Mouse (Mus musculus) megakaryocyte, embryonic 14.5 days (primary cell): ENCODE measurements at regions not wholly inside any gene's neighbourhood (a gene's known extent, or its start where the extent isn't known, plus 50 kb on each side); places are given as distances from the start of the nearest gene placed in this dataset.

Experiments
- H3K27me3 ChIP-seq: replicated peaks from 2 replicates; pipeline ENCODE3; 2012; ENCODE audit warnings: inconsistent platforms
- H3K36me3 ChIP-seq: replicated peaks from 2 replicates; pipeline ENCODE3; 2012; ENCODE audit warnings: low read length, inconsistent platforms, mixed read lengths
- H3K4me1 ChIP-seq: 2 replicates; pipeline ENCODE4 v1.6.1; 2012; ENCODE audit warnings: inconsistent platforms
- H3K4me3 ChIP-seq: replicated peaks from 2 replicates; pipeline ENCODE3; 2012; ENCODE audit warnings: moderate library complexity, mild to moderate bottlenecking, inconsistent platforms
- H3K9me3 ChIP-seq: 2 replicates; pipeline ENCODE4 v1.6.1; 2012; ENCODE audit warnings: inconsistent platforms
- FLI1 ChIP-seq: IDR thresholded peaks from 2 replicates; pipeline ENCODE4 v1.6.1; 2012; ENCODE audit warnings: low read length, inconsistent platforms, mixed read lengths
- GATA1 ChIP-seq: IDR thresholded peaks from 3 replicates; pipeline ENCODE4 v1.6.1; 2012; ENCODE audit warnings: mixed read lengths, low read length, inconsistent platforms, borderline replicate concordance

DNA sequence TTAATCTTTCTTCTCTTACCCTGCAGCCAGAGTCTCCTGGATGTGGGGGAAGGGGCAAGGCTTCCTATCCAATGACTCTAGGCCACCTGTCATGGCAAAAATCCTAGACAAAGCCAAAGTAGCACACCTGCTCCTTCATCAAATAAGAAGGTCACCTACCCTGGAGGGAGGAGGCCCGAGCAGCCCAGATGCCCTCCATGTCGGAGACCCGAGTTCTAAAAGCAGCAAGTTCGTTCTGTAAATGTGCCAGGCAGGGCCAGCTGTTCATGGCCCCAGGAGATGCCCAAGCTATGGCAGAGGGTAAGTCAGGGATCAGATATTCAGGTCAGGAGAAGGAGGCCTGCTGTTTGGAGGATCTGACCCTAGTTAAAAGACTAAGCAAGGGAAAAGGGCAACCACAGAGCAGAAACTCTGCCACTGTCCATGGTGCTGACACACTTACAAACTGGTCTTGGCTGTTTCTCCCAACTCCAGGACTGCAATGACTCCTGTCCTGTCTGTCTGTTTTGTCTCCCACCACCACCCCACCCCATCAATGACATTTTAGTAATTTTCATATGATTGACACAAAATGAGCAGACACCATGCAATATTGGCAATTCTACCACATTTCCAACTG is 125.9 kb downstream of the Tmem132e start:
- no peak for TF ChIP-seq GATA1
- no peak for TF ChIP-seq FLI1
- Histone ChIP-seq H3K4me1 (no peaks in the 10 kb centered on the region), H3K27me3 (peaks cover 2% of the 10 kb centered on the region), H3K36me3 (no peaks in the 10 kb centered on the region), H3K4me3 (no peak overlapping the region), H3K9me3 (no peaks in the 10 kb centered on the region)

DNA sequence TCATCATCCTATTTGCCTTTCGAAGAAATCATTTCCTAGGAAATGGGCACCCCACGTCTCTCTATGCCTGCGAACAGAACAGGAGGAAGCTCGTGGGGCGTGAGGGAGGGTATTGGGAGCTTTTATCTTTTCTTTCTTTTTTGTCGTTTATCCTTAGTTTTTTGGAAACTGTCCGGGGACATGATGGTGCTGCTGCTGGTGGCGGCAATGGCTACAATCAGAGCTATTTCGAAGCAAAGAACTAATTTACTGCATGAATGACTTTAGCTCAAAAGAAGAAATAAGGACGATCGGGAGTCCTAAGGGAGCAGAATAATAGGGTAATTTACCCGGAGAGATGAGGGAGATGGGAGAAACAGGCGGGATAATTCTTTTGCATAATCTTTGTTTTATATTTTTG is 119.9 kb downstream of the Tmem132e start:
- Histone ChIP-seq H3K4me3 (no peak overlapping the region), H3K9me3 (0 out of 2 replicates have a peak, but pooled peaks cover 3% of the 10 kb centered on the region), H3K27me3 (peaks cover 3% of the 10 kb centered on the region), H3K4me1 (no peaks in the 10 kb centered on the region), H3K36me3 (no peaks in the 10 kb centered on the region)
- TF ChIP-seq FLI1 = no peak
- TF ChIP-seq GATA1 = no peak
